In the genomic region with DNA sequence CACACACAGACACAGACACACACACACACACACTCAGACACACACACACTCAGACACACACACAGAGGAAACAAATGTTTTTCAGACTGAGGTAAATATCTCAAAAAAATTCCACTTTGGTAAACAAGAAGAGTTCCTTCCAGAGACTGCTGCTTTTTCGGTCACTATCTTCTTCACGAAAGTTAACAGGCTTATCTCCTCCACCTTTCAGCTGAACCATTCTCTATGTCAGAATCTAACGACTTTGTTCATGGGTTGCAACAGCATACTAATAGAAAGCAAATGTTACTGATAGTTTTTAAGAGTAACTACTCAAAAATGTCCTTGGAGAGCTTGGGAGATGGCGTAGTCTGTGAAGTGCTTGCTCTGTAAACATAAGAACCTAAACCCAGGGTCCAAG, we compare ENCODE assay signal across 23 mouse cellular contexts.
DNase-seq lines count a peak whose midpoint lies in the region; ATAC-seq and TF ChIP-seq lines count a peak whose summit lies in the region.
"Had no signal": no experiment of that assay in that cellular context is flagged by ENCODE, and none has a peak within 500 bp of the region (broad histone marks: within the 10 kb centered on the region; RNA-seq: fewer than 3 reads in every experiment).

No protein-coding gene starts in this region.

- no peak overlapping the region for H3K9ac ChIP-seq in MEL (ENCODE audit: control insufficient read depth, low read depth, low read length, poor library complexity, severe bottlenecking)

- DNase-seq in G1E (ENCODE audit: low spot score) (no peak), MEL (ENCODE audit: low read depth, low spot score) (peak; percentile 32), NIH3T3 (ENCODE audit: low read depth) (peak; percentile 6)
- DNase-seq in heart, adult 8-10 months (ENCODE audit: low spot score), result no peak
- DNase-seq in kidney, adult 9 months, result no peak
- no peak for DNase-seq in left cerebral cortex, adult 9 months (ENCODE audit: low spot score in 2 of 2)
- DNase-seq: adrenal gland, adult 2 months; adrenal gland, adult 8-10 months; adrenal gland, postnatal 10 days; adrenal gland, postnatal 14 days; adrenal gland, postnatal 25 days; adrenal gland, postnatal 36 days; B cell, adult 2 months; cerebellum, adult 11 months; cerebellum, adult 11-12 months; cerebellum, adult 18-20 months; cerebellum, adult 2 months; cerebellum, adult 8-10 months; cerebellum, adult 9-10 months had no signal

- H3K9me3 ChIP-seq in G1E (replicated peaks) (no peaks in the 10 kb centered on the region), MEL (replicated peaks; ENCODE audit: insufficient read depth, low read length) (no peaks in the 10 kb centered on the region)

- H3K36me3 ChIP-seq in G1E (replicated peaks), result no peaks in the 10 kb centered on the region
- peaks cover 0 to 12% of the 10 kb centered on the region in 2 experiments; a peak in 2 of 4 replicates for H3K36me3 ChIP-seq in MEL (ENCODE audit: control insufficient read depth in 1 of 2, insufficient read depth in 2 of 2, low read length in 2 of 2)

- H3K4me3 ChIP-seq in G1E (ENCODE audit: low read depth, low read length) (no peak overlapping the region; the same call in 1 of the 2 replicates), MEL (ENCODE audit: control insufficient read depth in 1 of 2, insufficient read depth in 1 of 2, low read depth in 2 of 2, low read length in 2 of 2) (no peak overlapping the region)

- peak; percentile 54 for ATAC-seq in G1E (ENCODE audit: extremely low read depth, insufficient number of reproducible peaks, low FRiP score, poor library complexity, severe bottlenecking)
- ATAC-seq: activated CD4-positive, CD25-positive, alpha-beta regulatory T cell, adult 4 months; CD4-positive, CD25-positive, alpha-beta regulatory T cell, adult 4 months; Patski had no signal

- TF ChIP-seq CTCF in G1E (IDR thresholded peaks at IDR 0.05; ENCODE audit: low read depth, low read length) (no peak), MEL (IDR thresholded peaks at IDR 0.05 in 2 of 3, conservative IDR thresholded peaks at IDR 0.05 in 1 of 3; ENCODE audit: control insufficient read depth in 1 of 3, insufficient read depth in 1 of 3, low read depth in 2 of 3, low read length in 3 of 3, poor library complexity in 1 of 3, severe bottlenecking in 1 of 3) (no peak)

- H3K27me3 ChIP-seq in G1E (ENCODE audit: insufficient read depth, low read length) (no peaks in the 10 kb centered on the region), MEL (ENCODE audit: control insufficient read depth in 1 of 2, insufficient read depth in 2 of 2, low read length in 2 of 2) (no peaks in the 10 kb centered on the region)
- H3K27me3 ChIP-seq: CH12.LX had no signal

- no peak for TF ChIP-seq RAD21 in MEL (IDR thresholded peaks at IDR 0.05; ENCODE audit: low read depth, low read length)

- TF ChIP-seq EP300 in MEL (IDR thresholded peaks at IDR 0.05; ENCODE audit: low read depth in 1 of 2, low read length in 2 of 2), result peak in 1 of 2 experiments; percentile 42; a peak in 1 of 4 replicates

- TF ChIP-seq POLR2A in MEL (IDR thresholded peaks at IDR 0.05; ENCODE audit: control insufficient read depth in 1 of 2, insufficient read depth in 1 of 2, low read depth in 1 of 2, low read length in 2 of 2, poor library complexity in 1 of 2), result no peak

- H3K27ac ChIP-seq in MEL (ENCODE audit: control insufficient read depth, low read depth, low read length), result no peak overlapping the region

- H3K79me2 ChIP-seq in MEL (ENCODE audit: control insufficient read depth, insufficient read depth, low read length, poor library complexity), result no peaks in the 10 kb centered on the region

- peaks cover 25% of the 10 kb centered on the region for H3K4me1 ChIP-seq in G1E (ENCODE audit: insufficient read depth, low read depth, low read length)
- peaks cover 5 to 6% of the 10 kb centered on the region in 2 experiments; a peak in 3 of 4 replicates for H3K4me1 ChIP-seq in MEL (ENCODE audit: control insufficient read depth in 1 of 2, insufficient read depth in 2 of 2, low read length in 2 of 2)

TF ChIP-seq in MEL, 35 proteins besides CTCF, POLR2A, EP300 and RAD21:
- TF ChIP-seq MXI1 (IDR thresholded peaks at IDR 0.05; ENCODE audit: low read depth, low read length) (no peak), ZNF384 (IDR thresholded peaks at IDR 0.05; ENCODE audit: low read depth, low read length) (0 out of 2 replicates have a peak, but pooled peaks have one; percentile 15), POLR2AphosphoS2 (IDR thresholded peaks at IDR 0.05; ENCODE audit: low read length) (no peak), GABPA (IDR thresholded peaks at IDR 0.05; ENCODE audit: low read depth, low read length) (no peak), MAZ (IDR thresholded peaks at IDR 0.05; ENCODE audit: low read depth, low read length) (no peak), SMC3 (IDR thresholded peaks at IDR 0.05; ENCODE audit: low read depth, low read length) (0 out of 2 replicates have a peak, but pooled peaks have one; percentile 3), ETS1 (IDR thresholded peaks at IDR 0.05; ENCODE audit: low read depth, low read length) (0 out of 2 replicates have a peak, but pooled peaks have one; percentile 26), ZC3H11A (IDR thresholded peaks at IDR 0.05; ENCODE audit: low read depth, low read length) (no peak), GATA1 (IDR thresholded peaks at IDR 0.05; ENCODE audit: low read depth, low read length) (peak; percentile 58)

Comparison
In these comparisons a context has a peak if more than half of its experiments do, and no peak if none do; other contexts are left out.
1. DNase-seq: peak in MEL (single experiment) and NIH3T3 (single experiment); none in G1E (single experiment), heart, adult 8-10 months (single experiment), kidney, adult 9 months (single experiment) and left cerebral cortex, adult 9 months (0 of 2).